Comparison of ENCODE assay signal across 10 mouse cellular contexts in genomic region chr17:13546669-13547085, GRCm38 (mm10).
DNase-seq lines count a peak whose midpoint lies in the region; ATAC-seq lines count a peak whose summit lies in the region.
"Had no signal": no experiment of that assay in that cellular context is flagged by ENCODE, and none has a peak within 500 bp of the region (broad histone marks: within the 10 kb centered on the region; RNA-seq: fewer than 3 reads in every experiment).

No protein-coding gene starts in this region.

- H3K4me2 ChIP-seq in forebrain, embryonic 13.5 days: no peak overlapping the region

- no peaks in the 10 kb centered on the region for H3K27me3 ChIP-seq in forebrain, embryonic 13.5 days
- no peaks in the 10 kb centered on the region for H3K27me3 ChIP-seq in forebrain, embryonic 10.5 days (ENCODE audit: poor library complexity, severe bottlenecking)

- H3K4me1 ChIP-seq in forebrain, embryonic 13.5 days: no peaks in the 10 kb centered on the region
- H3K4me1 ChIP-seq in forebrain, embryonic 10.5 days: no peaks in the 10 kb centered on the region
- H3K4me1 ChIP-seq: midbrain, embryonic 10.5 days had no signal

- ATAC-seq in forebrain, embryonic 13.5 days: no peak
- no peak for ATAC-seq in granulocyte monocyte progenitor cell, adult 5-6 weeks (replicated peaks; ENCODE audit: poor library complexity, severe bottlenecking)
- ATAC-seq in megakaryocyte-erythroid progenitor cell, adult 5-6 weeks (replicated peaks; ENCODE audit: low FRiP score, low TSS enrichment, poor library complexity, severe bottlenecking): no peak
- ATAC-seq: intestine, embryonic 16.5 days had no signal

- H3K9me3 ChIP-seq in forebrain, embryonic 13.5 days (replicated peaks): peaks cover 83% of the 10 kb centered on the region
- H3K9me3 ChIP-seq in forebrain, embryonic 10.5 days: peaks cover 93% of the 10 kb centered on the region

- H3K4me3 ChIP-seq in forebrain, embryonic 13.5 days: no peak overlapping the region
- no peak overlapping the region for H3K4me3 ChIP-seq in forebrain, embryonic 10.5 days
- H3K4me3 ChIP-seq: midbrain, embryonic 10.5 days had no signal

- peak overlapping the region; percentile 4; the same call in 1 of the 2 replicates for H3K27ac ChIP-seq in forebrain, embryonic 13.5 days
- H3K27ac ChIP-seq in forebrain, embryonic 10.5 days: no peak overlapping the region
- H3K27ac ChIP-seq: midbrain, embryonic 10.5 days had no signal

- no peak overlapping the region for H3K9ac ChIP-seq in forebrain, embryonic 13.5 days

- DNase-seq in forebrain, embryonic 10.5 days (ENCODE audit: extremely low spot score, low spot score): no peak
- DNase-seq in cerebellum, adult 9-11 months: peak; percentile 28
- DNase-seq in layer of hippocampus, adult 8-10 months (ENCODE audit: low spot score in 2 of 2): peak; percentile 92 to 93
- DNase-seq in right cerebral cortex, adult 2 months (ENCODE audit: low spot score in 2 of 2): peak; percentile 73 to 74
- DNase-seq in thymus, postnatal 14 days: no peak

- H3K36me3 ChIP-seq in forebrain, embryonic 13.5 days (ENCODE audit: poor library complexity, severe bottlenecking): no peaks in the 10 kb centered on the region
- no peaks in the 10 kb centered on the region for H3K36me3 ChIP-seq in forebrain, embryonic 10.5 days (replicated peaks)
- H3K36me3 ChIP-seq: midbrain, embryonic 10.5 days had no signal

- WGBS in forebrain, embryonic 13.5 days: 80% methylated on average over 7 of the region's 7 CpGs
- 88% methylated on average over 7 of the region's 7 CpGs for WGBS in forebrain, embryonic 10.5 days

Comparison
In these comparisons a context has a peak if more than half of its experiments do, and no peak if none do; other contexts are left out.
1. DNase-seq: peak in cerebellum, adult 9-11 months (single experiment), layer of hippocampus, adult 8-10 months (2 of 2) and right cerebral cortex, adult 2 months (2 of 2); none in forebrain, embryonic 10.5 days (single experiment) and thymus, postnatal 14 days (single experiment).